ENCODE assay signal across 9 mouse cellular contexts in the genomic region with DNA sequence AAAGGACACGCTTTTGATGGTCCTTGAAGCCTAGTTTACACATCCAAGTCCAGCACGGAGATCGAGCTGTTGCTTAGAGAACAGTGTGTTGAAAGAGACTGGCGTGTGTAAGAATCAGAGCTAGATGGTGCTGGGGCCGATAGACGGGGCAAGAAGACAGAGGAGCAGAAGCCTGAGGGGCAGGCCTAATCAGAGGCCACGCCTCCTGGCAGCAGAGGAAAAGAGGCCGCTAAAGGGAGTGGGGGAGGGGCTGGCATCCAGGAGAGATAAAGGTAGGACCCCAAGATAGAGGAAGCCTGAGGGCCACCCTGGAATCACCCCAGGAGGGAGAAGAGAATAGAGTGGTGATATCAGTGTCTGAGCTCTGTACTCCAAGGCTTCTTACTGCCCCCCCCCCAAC. TPM values are rescaled to one million over a fixed set of nuclear protein-coding genes. Genes with fewer than 3 reads are reported as not detected.
A peak's percentile ranks its signal among the peaks of the same experiment; 100 is the strongest.
DNase-seq lines count a peak whose midpoint lies in the region; ATAC-seq and TF ChIP-seq lines count a peak whose summit lies in the region.
"Had no signal": no experiment of that assay in that cellular context is flagged by ENCODE, and none has a peak within 500 bp of the region (broad histone marks: within the 10 kb centered on the region; RNA-seq: fewer than 3 reads in every experiment).

No protein-coding gene starts in this region.

- WGBS in forebrain, embryonic 11.5 days = 9% methylated on average over 8 of the region's 8 CpGs
- 8% methylated on average over 8 of the region's 8 CpGs for WGBS in forebrain, embryonic 15.5 days
- 8% methylated on average over 8 of the region's 8 CpGs for WGBS in midbrain, embryonic 11.5 days
- 14% methylated on average over 8 of the region's 8 CpGs for WGBS in midbrain, postnatal 0 days
- 17% methylated on average over 8 of the region's 8 CpGs for WGBS in hindbrain, postnatal 0 days

- TF ChIP-seq CTCF in midbrain, postnatal 0 days (IDR thresholded peaks at IDR 0.05) = no peak
- no peak for TF ChIP-seq CTCF in hindbrain, postnatal 0 days (IDR thresholded peaks at IDR 0.05; ENCODE audit: low read depth)

- peak; percentile 80 for DNase-seq in forebrain, embryonic 11.5 days (ENCODE audit: low spot score)
- DNase-seq in midbrain, embryonic 11.5 days (ENCODE audit: low spot score, missing footprints) = no peak
- no peak for DNase-seq in midbrain, postnatal 0 days (ENCODE audit: low spot score)
- no peak for DNase-seq in hindbrain, postnatal 0 days (ENCODE audit: low spot score)
- DNase-seq in retina, postnatal 1 day = peak; percentile 65
- no peak for DNase-seq in thymus, postnatal 10 days (ENCODE audit: low spot score in 2 of 2)
- no peak for DNase-seq in cerebellum, postnatal 25 days

- H3K4me1 ChIP-seq in forebrain, embryonic 11.5 days (replicated peaks; ENCODE audit: control insufficient read depth, insufficient read depth, low read length) = peaks cover 33% of the 10 kb centered on the region
- H3K4me1 ChIP-seq in forebrain, embryonic 15.5 days = peaks cover 43% of the 10 kb centered on the region
- peaks cover 29% of the 10 kb centered on the region for H3K4me1 ChIP-seq in midbrain, embryonic 11.5 days (ENCODE audit: control insufficient read depth, insufficient read depth, low read length)
- H3K4me1 ChIP-seq in midbrain, postnatal 0 days (ENCODE audit: insufficient read depth, low read length) = peaks cover 13% of the 10 kb centered on the region
- peaks cover 19% of the 10 kb centered on the region for H3K4me1 ChIP-seq in hindbrain, postnatal 0 days (ENCODE audit: insufficient read depth, low read length)

- peak overlapping the region; percentile 46; the same call in 1 of the 2 replicates for H3K27ac ChIP-seq in forebrain, embryonic 11.5 days (ENCODE audit: low read depth, low read length)
- H3K27ac ChIP-seq in forebrain, embryonic 15.5 days (replicated peaks) = no peak overlapping the region; the same call in 1 of the 2 replicates
- no peak overlapping the region for H3K27ac ChIP-seq in midbrain, embryonic 11.5 days (ENCODE audit: low read depth, low read length)
- H3K27ac ChIP-seq in midbrain, postnatal 0 days (ENCODE audit: low read depth, low read length) = no peak overlapping the region
- H3K27ac ChIP-seq in hindbrain, postnatal 0 days = no peak overlapping the region
- H3K27ac ChIP-seq: macrophage had no signal

- H3K36me3 ChIP-seq in forebrain, embryonic 11.5 days (ENCODE audit: control insufficient read depth, insufficient read depth, low read length) = no peaks in the 10 kb centered on the region
- H3K36me3 ChIP-seq in forebrain, embryonic 15.5 days = no peaks in the 10 kb centered on the region
- H3K36me3 ChIP-seq in midbrain, embryonic 11.5 days (ENCODE audit: control insufficient read depth, insufficient read depth, low read length) = no peaks in the 10 kb centered on the region
- H3K36me3 ChIP-seq in midbrain, postnatal 0 days (ENCODE audit: insufficient read depth, low read length) = no peaks in the 10 kb centered on the region
- H3K36me3 ChIP-seq in hindbrain, postnatal 0 days (ENCODE audit: insufficient read depth, low read length) = no peaks in the 10 kb centered on the region

- H3K9me3 ChIP-seq in forebrain, embryonic 11.5 days (ENCODE audit: control insufficient read depth, low read length) = no peaks in the 10 kb centered on the region
- H3K9me3 ChIP-seq in forebrain, embryonic 15.5 days = no peaks in the 10 kb centered on the region
- no peaks in the 10 kb centered on the region for H3K9me3 ChIP-seq in midbrain, embryonic 11.5 days (ENCODE audit: control insufficient read depth, low read length)
- H3K9me3 ChIP-seq in midbrain, postnatal 0 days (ENCODE audit: low read length) = no peaks in the 10 kb centered on the region
- H3K9me3 ChIP-seq in hindbrain, postnatal 0 days (ENCODE audit: low read length) = no peaks in the 10 kb centered on the region

- H3K27me3 ChIP-seq in forebrain, embryonic 11.5 days (ENCODE audit: control insufficient read depth, insufficient read depth, low read length) = peaks cover 13% of the 10 kb centered on the region; the same call in 1 of the 2 replicates
- H3K27me3 ChIP-seq in forebrain, embryonic 15.5 days = no peaks in the 10 kb centered on the region
- peaks cover 15% of the 10 kb centered on the region for H3K27me3 ChIP-seq in midbrain, embryonic 11.5 days (ENCODE audit: control insufficient read depth, insufficient read depth, low read length)
- no peaks in the 10 kb centered on the region for H3K27me3 ChIP-seq in midbrain, postnatal 0 days (ENCODE audit: insufficient read depth, low read length)
- no peaks in the 10 kb centered on the region for H3K27me3 ChIP-seq in hindbrain, postnatal 0 days (ENCODE audit: insufficient read depth, low read length)

- no peak overlapping the region for H3K4me3 ChIP-seq in forebrain, embryonic 11.5 days (ENCODE audit: low read depth, low read length)
- no peak overlapping the region for H3K4me3 ChIP-seq in forebrain, embryonic 15.5 days
- no peak overlapping the region for H3K4me3 ChIP-seq in midbrain, embryonic 11.5 days (ENCODE audit: low read depth, low read length)
- H3K4me3 ChIP-seq in midbrain, postnatal 0 days (ENCODE audit: low read depth, low read length) = no peak overlapping the region
- no peak overlapping the region for H3K4me3 ChIP-seq in hindbrain, postnatal 0 days (ENCODE audit: low read length)

- peak overlapping the region; percentile 37; the same call in 1 of the 2 replicates for H3K9ac ChIP-seq in forebrain, embryonic 11.5 days (ENCODE audit: low read length)
- no peak overlapping the region for H3K9ac ChIP-seq in forebrain, embryonic 15.5 days (replicated peaks)
- peak overlapping the region; percentile 27; the same call in 1 of the 2 replicates for H3K9ac ChIP-seq in midbrain, embryonic 11.5 days (ENCODE audit: low read length)
- H3K9ac ChIP-seq in midbrain, postnatal 0 days (replicated peaks; ENCODE audit: low read length, poor library complexity, severe bottlenecking) = no peak overlapping the region
- no peak overlapping the region for H3K9ac ChIP-seq in hindbrain, postnatal 0 days (replicated peaks; ENCODE audit: low read length)

- H3K4me2 ChIP-seq in forebrain, embryonic 11.5 days (ENCODE audit: low read depth, low read length, severe bottlenecking) = peak overlapping the region; percentile 11; the same call in 1 of the 2 replicates
- no peak overlapping the region for H3K4me2 ChIP-seq in forebrain, embryonic 15.5 days (replicated peaks)
- H3K4me2 ChIP-seq in midbrain, embryonic 11.5 days = no peak overlapping the region; the same call in 1 of the 2 replicates
- H3K4me2 ChIP-seq in midbrain, postnatal 0 days (ENCODE audit: low read depth, low read length, poor library complexity, severe bottlenecking) = no peak overlapping the region
- no peak overlapping the region for H3K4me2 ChIP-seq in hindbrain, postnatal 0 days (ENCODE audit: low read depth, low read length)

- ATAC-seq in forebrain, embryonic 11.5 days (replicated peaks; ENCODE audit: low FRiP score) = peak; percentile 62
- ATAC-seq in forebrain, embryonic 15.5 days (replicated peaks) = no peak; the same call in 1 of the 2 replicates
- ATAC-seq in midbrain, embryonic 11.5 days (ENCODE audit: low FRiP score) = no peak
- ATAC-seq in midbrain, postnatal 0 days (ENCODE audit: low FRiP score) = no peak
- ATAC-seq in hindbrain, postnatal 0 days = 0 out of 2 replicates have a peak, but pooled peaks have one; percentile 1

RNA-seq across cellular contexts. Expression of a gene that starts 34.7 kb away (rescaled TPM):
- 238 and 256 TPM in 2 replicates for polyA plus RNA-seq in forebrain, embryonic 11.5 days (2014; fragmentation: Nextera tagmentation; extraction: Ambion mirVana)
- polyA plus RNA-seq in forebrain, embryonic 15.5 days (2015; fragmentation: Nextera tagmentation; extraction: Ambion mirVana) = 232 and 233 TPM in 2 replicates
- 241 and 252 TPM in 2 replicates for polyA plus RNA-seq in midbrain, embryonic 11.5 days (2014; fragmentation: Nextera tagmentation; extraction: Ambion mirVana)
- total RNA-seq in midbrain, postnatal 0 days (2014; rRNA removed) = 236 and 242 TPM in 2 replicates
- polyA plus RNA-seq in midbrain, postnatal 0 days (2015; fragmentation: Nextera tagmentation; extraction: Ambion mirVana) = 257 and 277 TPM in 2 replicates
- total RNA-seq in hindbrain, postnatal 0 days (2014; rRNA removed) = 216 and 233 TPM in 2 replicates
- 248 and 253 TPM in 2 replicates for polyA plus RNA-seq in hindbrain, postnatal 0 days (2015; fragmentation: Nextera tagmentation; extraction: Ambion mirVana)

RNA-seq across cellular contexts. Expression of a gene that starts 46.0 kb away (rescaled TPM):
- 678 and 706 TPM in 2 replicates for polyA plus RNA-seq in forebrain, embryonic 11.5 days (2014; fragmentation: Nextera tagmentation; extraction: Ambion mirVana)
- polyA plus RNA-seq in forebrain, embryonic 15.5 days (2015; fragmentation: Nextera tagmentation; extraction: Ambion mirVana) = 656 and 676 TPM in 2 replicates
- polyA plus RNA-seq in midbrain, embryonic 11.5 days (2014; fragmentation: Nextera tagmentation; extraction: Ambion mirVana) = 730 and 757 TPM in 2 replicates
- 1,114 and 1,471 TPM in 2 replicates for total RNA-seq in midbrain, postnatal 0 days (2014; rRNA removed)
- 1,645 and 1,756 TPM in 2 replicates for polyA plus RNA-seq in midbrain, postnatal 0 days (2015; fragmentation: Nextera tagmentation; extraction: Ambion mirVana)
- total RNA-seq in hindbrain, postnatal 0 days (2014; rRNA removed) = 1,715 and 1,845 TPM in 2 replicates
- 2,044 and 2,080 TPM in 2 replicates for polyA plus RNA-seq in hindbrain, postnatal 0 days (2015; fragmentation: Nextera tagmentation; extraction: Ambion mirVana)

Comparison
In these comparisons a context has a peak if more than half of its experiments do, and no peak if none do; other contexts are left out.
1. ATAC-seq: peak in forebrain, embryonic 11.5 days (single experiment) and hindbrain, postnatal 0 days (single experiment); none in forebrain, embryonic 15.5 days (single experiment), midbrain, embryonic 11.5 days (single experiment) and midbrain, postnatal 0 days (single experiment).
2. H3K9ac ChIP-seq: peak in forebrain, embryonic 11.5 days (single experiment) and midbrain, embryonic 11.5 days (single experiment); none in forebrain, embryonic 15.5 days (single experiment), midbrain, postnatal 0 days (single experiment) and hindbrain, postnatal 0 days (single experiment).
3. DNase-seq: peak in forebrain, embryonic 11.5 days (single experiment) and retina, postnatal 1 day (single experiment); none in midbrain, embryonic 11.5 days (single experiment), midbrain, postnatal 0 days (single experiment), hindbrain, postnatal 0 days (single experiment), thymus, postnatal 10 days (0 of 2) and cerebellum, postnatal 25 days (0 of 2).